Mouse (Mus musculus): ENCODE results near the gene Col5a1. TPM values are rescaled to one million over a fixed set of nuclear protein-coding genes. Genes with fewer than 3 reads are reported as not detected.

Gene Col5a1
- total RNA-seq, 1 experiment from 2014 or later: under 0.01 TPM

- ATAC-seq (replicated peaks; ENCODE audit: insufficient number of reproducible peaks, low FRiP score, low TSS enrichment, poor library complexity, severe bottlenecking): no peak
Observed at GRCm38 (mm10) chr2:27878066-27878465, 8.2 kb upstream of the Col5a1 start.

GRCm38 (mm10) chr2:27883276-27883675, 2.9 kb upstream of the Col5a1 start:
- no peak for ATAC-seq (replicated peaks; ENCODE audit: insufficient number of reproducible peaks, low FRiP score, low TSS enrichment, poor library complexity, severe bottlenecking)

DNA sequence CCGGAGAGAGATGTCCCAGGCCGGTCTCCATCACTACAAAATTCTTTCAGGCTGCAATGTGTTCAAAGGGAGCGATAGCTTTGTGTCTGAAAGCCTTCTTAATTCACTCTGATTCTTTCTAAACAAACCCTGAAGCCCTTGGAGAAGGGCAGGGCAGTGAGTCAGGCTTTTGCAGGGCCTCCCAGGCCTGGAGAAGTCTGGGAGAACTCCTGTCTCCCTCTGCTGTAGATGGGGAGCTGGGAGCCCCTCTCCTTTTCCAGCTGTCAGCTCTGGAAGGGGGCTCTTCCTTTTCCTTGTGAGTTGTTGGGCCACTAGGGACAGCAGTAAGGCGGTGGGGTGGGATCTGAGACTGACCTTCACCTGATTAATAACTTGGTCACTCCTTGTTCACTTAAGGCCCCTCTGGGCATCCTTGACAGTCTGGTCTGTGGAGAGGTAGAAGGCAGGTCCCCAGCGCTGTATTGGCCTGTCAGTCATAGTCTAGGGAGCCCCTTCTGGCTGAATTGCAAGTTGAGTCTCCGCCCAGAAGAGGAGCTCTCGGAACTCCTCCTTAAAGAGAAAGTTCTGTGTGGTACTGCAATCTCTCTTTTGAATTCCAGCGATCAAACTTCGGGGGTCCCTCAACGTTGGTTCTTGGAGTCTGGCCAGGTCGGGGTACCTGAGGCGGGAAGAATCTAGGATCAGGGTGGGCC, 623 bp upstream of the Col5a1 start:
- no peak for ATAC-seq (replicated peaks; ENCODE audit: insufficient number of reproducible peaks, low FRiP score, low TSS enrichment, poor library complexity, severe bottlenecking)

- no peak for ATAC-seq (replicated peaks; ENCODE audit: insufficient number of reproducible peaks, low FRiP score, low TSS enrichment, poor library complexity, severe bottlenecking)
Observed at GRCm38 (mm10) chr2:27886608-27887460, 609 bp downstream of the Col5a1 start.

GRCm38 (mm10) chr2:27887461-27888264, 1.4 kb downstream of the Col5a1 start:
- ATAC-seq (replicated peaks; ENCODE audit: insufficient number of reproducible peaks, low FRiP score, low TSS enrichment, poor library complexity, severe bottlenecking): no peak

DNA sequence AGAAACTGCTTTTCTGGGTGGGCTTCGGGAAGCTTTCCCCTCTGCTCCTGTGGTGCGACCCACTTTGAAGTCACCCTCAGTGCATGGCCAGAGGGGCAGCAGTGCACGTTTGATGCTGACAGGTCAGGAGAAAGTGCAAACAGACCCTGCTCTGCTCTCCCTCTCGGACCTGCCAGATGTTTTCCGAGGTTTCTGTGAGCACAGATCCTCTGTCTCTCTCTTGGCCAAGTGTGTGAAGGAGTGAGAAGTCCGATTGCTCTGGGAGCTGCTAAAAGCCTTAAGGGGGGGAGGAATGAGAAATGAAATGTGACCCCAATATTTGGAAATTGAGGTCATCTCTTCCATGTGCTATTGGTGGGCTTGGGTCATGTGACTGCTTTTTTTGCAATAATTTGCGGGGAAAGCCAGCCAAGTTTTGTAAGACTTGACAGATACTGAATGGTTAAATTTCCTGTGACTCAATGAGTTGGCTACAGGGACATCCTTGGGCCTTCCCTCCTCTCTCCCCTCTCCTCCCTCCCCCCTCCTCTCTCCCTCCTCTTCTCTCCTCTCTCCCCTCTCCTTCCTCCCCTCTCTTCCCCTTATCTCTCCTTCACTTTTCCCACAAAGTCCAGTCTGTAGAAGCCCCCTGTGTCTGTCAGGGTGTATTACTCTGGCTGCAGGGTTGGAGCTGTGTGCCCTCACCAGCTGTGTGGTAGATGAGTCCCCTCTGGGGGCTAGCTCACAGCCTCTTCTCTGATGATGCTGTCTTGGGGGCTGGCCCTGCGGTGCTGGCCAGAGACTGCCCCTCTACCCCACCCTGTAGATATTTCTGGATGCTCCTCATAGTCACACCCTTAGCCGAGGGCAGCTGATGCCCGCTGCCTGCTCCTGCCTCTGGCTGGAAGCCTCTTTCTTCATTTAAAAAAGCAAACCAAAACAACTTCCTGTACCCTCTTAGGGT, 2.6 kb downstream of the Col5a1 start:
- ATAC-seq (replicated peaks; ENCODE audit: insufficient number of reproducible peaks, low FRiP score, low TSS enrichment, poor library complexity, severe bottlenecking): no peak

DNA sequence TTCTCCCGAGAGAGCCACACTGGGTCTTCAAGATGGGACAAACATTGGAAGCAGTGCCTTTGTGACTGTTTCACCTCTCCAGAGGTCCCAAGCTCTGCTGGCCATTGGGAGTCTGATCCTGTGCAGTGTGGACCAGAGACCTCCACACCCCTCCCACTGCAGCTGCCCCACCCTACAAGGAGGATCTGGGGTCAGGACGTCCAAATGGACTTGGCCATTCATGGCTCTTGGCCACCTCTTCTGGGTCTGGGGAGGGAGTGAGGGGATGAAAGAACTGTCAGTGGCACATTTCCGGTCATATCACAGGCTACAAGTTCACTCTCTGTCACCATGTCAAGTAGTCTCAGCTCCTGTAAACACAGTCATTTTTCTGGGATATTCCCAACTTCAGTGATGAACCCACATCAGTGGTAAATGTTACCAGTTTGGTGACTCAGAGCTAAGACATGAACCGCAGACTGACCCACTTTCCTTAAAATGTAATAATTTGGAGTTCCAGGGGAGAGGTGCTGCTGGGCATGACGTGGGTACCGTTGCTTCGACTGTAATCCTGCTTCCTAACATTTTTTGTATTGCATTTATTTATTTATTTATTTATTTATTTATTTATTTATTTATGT, 5.8 kb downstream of the Col5a1 start:
- ATAC-seq (replicated peaks; ENCODE audit: insufficient number of reproducible peaks, low FRiP score, low TSS enrichment, poor library complexity, severe bottlenecking): no peak

GRCm38 (mm10) chr2:27893015-27893414, 6.8 kb downstream of the Col5a1 start:
- no peak for ATAC-seq (replicated peaks; ENCODE audit: insufficient number of reproducible peaks, low FRiP score, low TSS enrichment, poor library complexity, severe bottlenecking)

DNA sequence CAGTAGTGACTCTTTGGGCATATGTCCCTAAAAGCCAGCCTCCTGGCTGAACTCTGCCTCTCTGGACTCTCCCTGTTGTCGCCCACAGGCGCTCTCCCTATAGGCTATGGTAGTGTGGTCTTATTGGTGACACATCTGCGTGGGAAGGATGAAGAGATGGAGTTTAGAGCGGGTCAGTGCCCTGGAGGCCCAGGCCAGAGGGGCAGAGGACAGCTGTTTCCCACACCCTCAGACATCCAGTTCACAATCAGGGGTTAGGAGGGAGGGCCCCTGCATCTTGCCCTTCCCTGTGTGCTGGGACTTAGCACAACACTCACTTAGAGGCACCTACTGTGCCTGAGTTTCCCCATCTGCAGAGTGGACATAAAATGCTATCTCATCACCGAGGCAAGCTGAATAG, 8.8 kb downstream of the Col5a1 start:
- no peak for ATAC-seq (replicated peaks; ENCODE audit: insufficient number of reproducible peaks, low FRiP score, low TSS enrichment, poor library complexity, severe bottlenecking)

DNA sequence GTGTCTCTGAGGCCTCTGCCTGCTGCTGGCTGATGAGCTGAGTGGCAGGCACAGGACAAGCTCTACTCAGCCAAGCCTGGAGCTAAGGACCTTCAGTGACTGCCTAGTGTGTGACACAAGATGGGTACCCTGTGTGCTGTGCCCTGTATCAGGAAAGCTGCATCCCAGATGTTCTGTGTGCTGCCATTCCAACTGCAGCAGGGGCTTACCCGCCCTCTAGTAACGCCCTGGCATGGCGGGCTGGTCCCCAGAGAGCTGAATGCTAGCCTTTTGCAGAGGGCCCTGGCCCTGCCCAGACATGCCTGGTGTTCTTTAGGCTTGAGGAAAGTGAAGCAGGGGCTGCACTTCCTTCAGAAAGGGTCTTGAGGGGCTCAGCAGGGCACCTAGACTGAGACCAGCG, 9.4 kb downstream of the Col5a1 start:
- ATAC-seq (replicated peaks; ENCODE audit: insufficient number of reproducible peaks, low FRiP score, low TSS enrichment, poor library complexity, severe bottlenecking): no peak

DNA sequence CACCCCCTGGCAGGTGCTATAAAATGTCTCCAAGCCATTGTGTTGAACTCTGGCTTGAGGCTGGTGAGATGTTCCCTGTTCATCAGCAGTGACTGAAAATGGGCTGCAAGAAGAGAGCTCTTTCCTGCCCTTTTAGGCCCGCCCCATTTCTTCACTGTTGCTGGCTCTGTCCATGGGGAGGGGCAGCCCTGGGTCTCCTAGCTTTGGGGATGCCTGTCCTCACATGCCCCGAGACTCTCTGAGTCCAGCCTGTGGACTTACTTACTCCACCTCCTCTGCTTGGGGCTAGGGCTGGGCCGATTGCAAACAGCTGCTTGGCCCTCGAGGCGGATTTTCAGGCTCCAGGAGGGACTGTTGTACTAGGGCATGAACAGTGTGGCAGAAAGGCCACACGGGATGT, 10.9 kb downstream of the Col5a1 start:
- ATAC-seq (replicated peaks; ENCODE audit: insufficient number of reproducible peaks, low FRiP score, low TSS enrichment, poor library complexity, severe bottlenecking): no peak

DNA sequence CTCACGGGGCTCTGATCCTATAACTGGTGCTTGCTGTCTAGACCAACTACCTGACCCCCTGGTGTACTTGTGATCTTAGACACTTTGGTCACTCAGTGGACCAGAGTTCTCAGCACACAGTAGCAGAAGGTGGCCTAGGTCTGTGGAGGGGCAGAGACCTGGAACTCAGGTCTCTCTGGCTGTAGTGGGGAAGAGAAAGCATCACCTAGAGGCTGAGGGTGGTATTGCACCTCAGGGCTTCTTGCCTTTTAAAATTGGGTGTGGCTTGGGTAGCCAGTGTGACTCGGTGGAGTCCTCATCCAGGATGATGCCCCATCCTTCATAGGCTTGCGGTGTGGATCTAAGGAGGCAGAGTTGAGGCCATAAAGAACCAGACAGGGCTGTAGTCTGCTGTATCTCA, 13.7 kb downstream of the Col5a1 start:
- 0 out of 2 replicates have a peak, but pooled peaks have one; percentile 47 for ATAC-seq (replicated peaks; ENCODE audit: insufficient number of reproducible peaks, low FRiP score, low TSS enrichment, poor library complexity, severe bottlenecking)

GRCm38 (mm10) chr2:27901076-27901475, 14.9 kb downstream of the Col5a1 start:
- no peak for ATAC-seq (replicated peaks; ENCODE audit: insufficient number of reproducible peaks, low FRiP score, low TSS enrichment, poor library complexity, severe bottlenecking)

DNA sequence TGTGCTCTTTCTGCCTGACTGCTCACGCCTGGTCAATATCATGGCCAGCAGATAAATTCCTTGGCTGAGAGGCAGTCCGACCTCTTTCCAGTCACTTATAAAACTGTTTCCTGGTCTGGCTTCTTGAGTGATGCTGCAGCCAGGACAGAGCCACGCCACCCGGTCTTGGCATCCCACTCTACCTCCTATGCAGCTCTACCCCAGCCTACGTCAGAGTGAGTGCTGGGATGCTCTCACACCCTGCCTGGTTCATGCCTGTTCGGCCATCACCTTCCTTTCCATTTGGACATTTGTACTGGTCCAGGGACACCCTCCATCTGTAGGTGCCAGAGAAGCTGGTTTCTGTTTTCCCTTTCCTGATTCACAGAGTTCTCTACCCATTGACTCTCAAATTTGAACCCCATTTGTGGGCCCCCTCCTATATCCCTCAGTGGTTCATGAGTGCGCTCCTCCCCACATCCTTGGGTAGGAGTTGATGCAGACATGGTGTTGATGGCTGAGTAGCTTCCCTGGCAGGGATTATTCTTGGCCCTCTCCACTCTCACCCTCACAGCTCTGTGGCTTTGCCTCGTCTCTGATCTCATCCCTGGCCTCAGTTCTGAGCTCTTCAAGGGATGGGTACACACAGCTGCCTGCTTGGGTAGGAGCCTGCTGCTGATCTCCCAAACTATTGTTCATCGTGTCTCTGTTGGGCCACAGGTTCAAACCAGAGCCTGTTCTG, 15.5 kb downstream of the Col5a1 start:
- ATAC-seq (replicated peaks; ENCODE audit: insufficient number of reproducible peaks, low FRiP score, low TSS enrichment, poor library complexity, severe bottlenecking): no peak

- no peak for ATAC-seq (replicated peaks; ENCODE audit: insufficient number of reproducible peaks, low FRiP score, low TSS enrichment, poor library complexity, severe bottlenecking)
Observed at GRCm38 (mm10) chr2:27902318-27902717, 16.1 kb downstream of the Col5a1 start.

GRCm38 (mm10) chr2:27905411-27905810, 19.2 kb downstream of the Col5a1 start:
- ATAC-seq (replicated peaks; ENCODE audit: insufficient number of reproducible peaks, low FRiP score, low TSS enrichment, poor library complexity, severe bottlenecking): no peak

GRCm38 (mm10) chr2:27910501-27910900, 24.3 kb downstream of the Col5a1 start:
- no peak for ATAC-seq (replicated peaks; ENCODE audit: insufficient number of reproducible peaks, low FRiP score, low TSS enrichment, poor library complexity, severe bottlenecking)

All from monocyte, adult 5-6 weeks (primary cell).